Mouse (Mus musculus) liver, postnatal 0 days (tissue): Measurements from ENCODE around the gene Nup62.
A peak's percentile ranks its signal among the peaks of the same experiment; 100 is the strongest.

ENCODE experiments used
- CTCF ChIP-seq: sonication (generic); IDR thresholded peaks from 2 replicates; pipeline ENCODE4 v1.5.1; 2016; ENCODE audit warnings: antibody characterized with exemption, low read depth
- EP300 ChIP-seq: IDR thresholded peaks from 2 replicates; pipeline ENCODE4 v1.6.1; 2016; ENCODE audit warnings: antibody characterized with exemption, low read depth, mild to moderate bottlenecking

- 0 out of 2 replicates have a peak, but pooled peaks have one; percentile 7 for TF ChIP-seq CTCF
- peak; percentile 44 for TF ChIP-seq EP300
Measured at GRCm38 (mm10) chr7:44848561-44849415, 32.9 kb downstream of the Nup62 start, which contains the start of the genes Akt1s1 and Tbc1d17.
